Mouse (Mus musculus): Measurements from ENCODE around the gene Tgm7.

DNA sequence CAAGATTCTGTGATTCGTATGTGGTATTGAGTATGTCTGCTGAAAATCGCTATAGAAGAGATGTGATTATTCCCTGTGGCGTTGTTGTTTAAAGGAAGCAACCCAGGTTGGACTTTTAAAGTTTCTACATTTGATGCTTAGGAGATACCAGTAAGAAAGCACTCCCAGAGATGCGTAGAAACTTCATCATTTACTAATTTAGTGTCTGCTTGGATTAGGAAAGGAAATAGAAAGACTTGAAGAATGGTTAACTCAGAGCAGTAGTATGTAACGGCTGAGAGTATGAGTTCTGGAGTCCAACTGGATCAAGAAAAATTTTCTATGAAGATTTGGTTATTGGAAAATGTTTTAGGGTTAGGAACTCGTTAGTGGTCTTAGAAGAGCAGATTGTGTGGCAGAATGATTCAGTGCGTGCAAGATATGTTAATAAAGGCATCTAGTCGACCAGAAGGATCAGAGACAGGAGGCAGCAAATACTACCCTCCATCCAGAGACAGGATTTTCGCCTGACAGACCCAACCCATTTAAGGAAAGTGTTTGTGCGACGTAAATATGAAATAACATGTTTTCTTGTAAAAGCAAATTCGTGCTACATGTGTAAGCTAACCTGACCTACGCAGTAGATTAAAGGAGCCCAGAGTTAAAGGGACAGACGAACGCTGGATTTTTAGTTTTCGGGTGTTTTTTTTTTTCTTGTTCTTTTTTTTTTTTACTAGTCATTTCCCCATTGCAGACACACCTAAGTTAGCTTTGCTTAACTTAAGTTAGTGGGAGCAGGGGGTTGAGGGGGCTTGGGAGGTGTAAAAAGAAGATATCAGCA lies 31.8 kb upstream of the Tgm7 start:
- TF ChIP-seq CTCF (conservative IDR thresholded peaks at IDR 0.05; ENCODE audit: insufficient read depth, insufficient read length, low read depth, low read length) (no peak), POLR2A (IDR thresholded peaks at IDR 0.05; ENCODE audit: low read depth, low read length) (no peak)
